Mouse (Mus musculus) left cerebral cortex, postnatal 4 days (tissue): ENCODE results near the gene Cdkal1. TPM values are rescaled to one million over a fixed set of nuclear protein-coding genes. Genes with fewer than 3 reads are reported as not detected.

Source experiments
- DNase-seq: peaks from one replicate; pipeline ENCODE4 v3.0.0-alpha.2; 2022
- intact Hi-C: fragments of 180-260 bp; cut with DNase I; formaldehyde crosslinking; loops from one replicate; pipeline ENCODE4 v1.15.1; 2025
- total RNA-seq, 2 experiments: library from RNA; stranded (reverse); gene quantifications; 2 replicates each; pipeline ENCODE4 v1.2.3; 2021

Gene Cdkal1
- total RNA-seq, 2 experiments from 2014 or later = 18.8 to 22.1 TPM

DNA sequence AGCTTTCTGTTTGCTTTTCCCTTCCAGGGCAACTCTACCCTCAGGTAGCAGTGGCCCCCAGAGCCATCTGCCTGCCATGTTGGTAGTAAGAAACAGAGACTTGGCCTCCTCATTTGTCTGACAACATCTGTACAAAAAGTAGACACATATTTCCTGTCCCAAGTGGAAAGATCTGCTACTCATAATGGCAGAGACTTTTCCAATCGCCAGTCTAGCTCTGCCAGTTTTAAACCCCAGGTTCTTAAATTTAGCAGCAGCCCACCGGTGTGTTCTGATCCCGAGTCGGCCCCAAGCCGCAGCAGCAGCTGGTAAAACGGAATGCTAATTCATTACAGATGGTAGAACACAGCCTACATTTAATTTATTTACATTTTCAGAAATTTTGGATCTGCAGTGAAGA, 251.9 kb downstream of the Cdkal1 start:
- no peak for DNase-seq
- intact Hi-C loops = loop anchor here (5.0 kb wide), 1 partner anchor 646 kb away; no protein-coding TSS in a partner anchor

GRCm38 (mm10) chr13:29601033-29601432, 254.4 kb downstream of the Cdkal1 start:
- DNase-seq = no peak
- intact Hi-C loops = loop anchor here (5.0 kb wide), 1 partner anchor 644 kb away; no protein-coding TSS in a partner anchor

GRCm38 (mm10) chr13:29599646-29600045, 255.8 kb downstream of the Cdkal1 start:
- DNase-seq = no peak
- intact Hi-C loops = loop anchor here (5.0 kb wide), 1 partner anchor 642 kb away; no protein-coding TSS in a partner anchor

GRCm38 (mm10) chr13:29596735-29597134, 258.7 kb downstream of the Cdkal1 start:
- intact Hi-C loops = no loop called here

GRCm38 (mm10) chr13:29593096-29593495, 262.4 kb downstream of the Cdkal1 start:
- intact Hi-C loops = no loop called here

More at GRCm38 (mm10) chr13:29596735-29597134, 258.7 kb downstream of the Cdkal1 start:
- peak; percentile 7 for DNase-seq

DNA sequence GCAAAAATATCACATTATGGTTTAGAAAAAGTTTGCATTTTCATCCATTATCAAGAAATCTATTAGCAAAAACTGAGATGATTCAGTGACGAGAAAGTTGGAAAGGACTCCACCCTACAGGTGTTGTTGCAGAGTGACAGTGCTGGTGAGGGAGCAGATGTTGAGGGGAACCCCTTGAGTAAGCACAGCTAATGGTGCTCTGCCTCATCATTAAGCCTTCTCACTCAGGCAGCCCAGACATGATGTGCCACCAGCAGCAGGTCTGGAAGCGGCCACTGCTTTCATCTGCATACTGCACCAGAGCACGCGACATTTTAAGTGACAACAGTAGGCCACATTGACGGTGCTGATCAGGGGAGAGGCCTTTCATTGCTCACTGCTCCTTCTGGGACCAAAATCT, 264.8 kb downstream of the Cdkal1 start:
- no peak for DNase-seq

More at GRCm38 (mm10) chr13:29593096-29593495, 262.4 kb downstream of the Cdkal1 start:
- DNase-seq = no peak

GRCm38 (mm10) chr13:29590164-29590563, 265.3 kb downstream of the Cdkal1 start:
- intact Hi-C loops = no loop called here
- no peak for DNase-seq

More for the DNA sequence above, 264.8 kb downstream of the Cdkal1 start:
- intact Hi-C loops = no loop called here

DNA sequence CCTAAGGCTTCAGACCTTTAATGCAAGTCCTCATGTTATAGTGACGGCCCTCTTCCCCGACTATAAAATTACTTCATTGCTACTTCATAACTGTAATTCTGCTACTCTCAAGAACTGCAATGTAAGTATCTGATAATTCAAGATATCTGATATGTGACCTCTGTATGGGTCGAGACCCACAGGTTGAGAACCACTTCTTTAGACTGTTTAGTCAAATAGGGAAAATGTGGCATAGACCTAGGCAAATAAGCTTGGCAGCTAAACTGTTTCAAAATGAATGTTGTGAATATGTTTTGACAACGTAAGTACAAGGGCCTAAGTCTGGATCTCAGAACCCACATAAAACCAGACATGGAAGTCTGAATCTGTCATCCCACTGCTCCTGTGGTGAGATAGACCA, 266.8 kb downstream of the Cdkal1 start:
- DNase-seq = no peak
- intact Hi-C loops = no loop called here

DNA sequence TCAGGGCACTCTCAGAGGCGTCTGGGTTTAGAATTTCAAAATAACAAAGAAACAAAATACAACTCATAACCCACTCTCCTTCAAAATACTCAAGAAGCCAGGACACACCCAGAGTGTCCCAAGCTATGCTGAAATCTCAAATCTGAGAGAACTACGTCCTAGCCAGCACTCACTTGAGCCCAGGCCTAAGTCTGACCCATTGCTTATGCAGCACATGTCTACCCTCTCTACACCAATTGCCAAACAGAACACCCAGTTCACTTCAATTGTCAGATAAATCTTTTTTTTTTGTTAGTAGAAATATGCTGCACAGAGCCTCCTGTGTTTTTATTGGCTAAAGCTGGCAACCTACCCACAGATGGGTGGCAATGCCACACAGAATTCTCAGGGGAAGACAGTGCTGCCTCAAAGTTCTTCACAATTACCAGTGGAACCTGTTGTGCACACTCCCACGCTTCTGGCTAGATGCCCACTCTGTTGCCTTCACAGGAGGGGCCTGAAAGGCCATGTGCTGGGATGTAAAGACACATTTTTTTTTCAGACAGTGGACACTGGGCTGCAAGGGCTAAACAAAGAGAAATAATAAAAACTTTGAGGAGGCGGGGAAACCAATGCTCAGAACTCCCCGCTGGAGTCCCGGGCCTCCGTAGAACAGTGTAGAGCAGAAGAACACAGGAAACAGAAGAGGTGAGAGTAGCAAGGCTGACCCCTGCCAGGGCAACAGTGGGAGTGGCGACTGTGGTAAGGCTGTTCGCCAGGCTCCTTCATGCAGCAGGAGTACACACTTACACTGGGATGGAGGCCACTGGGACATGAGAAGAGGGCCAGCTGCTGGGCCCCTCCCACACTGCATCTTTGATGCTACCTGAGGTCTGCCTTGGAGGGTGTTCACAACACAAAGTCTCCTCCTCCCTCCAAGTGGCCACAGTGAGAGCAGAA, 273.4 kb downstream of the Cdkal1 start:
- peak; percentile 61 for DNase-seq

GRCm38 (mm10) chr13:29580780-29581179, 274.7 kb downstream of the Cdkal1 start:
- intact Hi-C loops = no loop called here
- DNase-seq = no peak

More for the DNA sequence above, 273.4 kb downstream of the Cdkal1 start:
- intact Hi-C loops = no loop called here

GRCm38 (mm10) chr13:29580009-29580408, 275.5 kb downstream of the Cdkal1 start:
- no peak for DNase-seq
- intact Hi-C loops = no loop called here

DNA sequence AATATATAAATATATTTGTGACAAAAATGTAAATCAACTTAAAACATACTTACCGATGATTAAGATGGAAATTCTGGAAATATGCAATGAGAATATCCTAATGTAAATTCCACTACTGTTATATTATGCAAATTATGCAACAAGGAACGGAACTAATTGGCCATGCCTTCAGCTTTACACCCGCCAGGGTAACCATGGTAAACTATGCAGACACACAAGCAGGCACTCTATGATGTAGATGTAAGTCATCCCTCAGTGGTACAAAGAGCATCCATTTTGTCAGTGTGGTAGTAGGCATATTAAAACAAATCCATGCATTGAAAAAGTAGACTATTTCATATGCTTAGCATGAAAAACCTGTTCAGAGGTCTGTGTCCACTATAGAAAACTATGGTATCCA, 276.9 kb downstream of the Cdkal1 start:
- intact Hi-C loops = no loop called here
- DNase-seq = no peak

DNA sequence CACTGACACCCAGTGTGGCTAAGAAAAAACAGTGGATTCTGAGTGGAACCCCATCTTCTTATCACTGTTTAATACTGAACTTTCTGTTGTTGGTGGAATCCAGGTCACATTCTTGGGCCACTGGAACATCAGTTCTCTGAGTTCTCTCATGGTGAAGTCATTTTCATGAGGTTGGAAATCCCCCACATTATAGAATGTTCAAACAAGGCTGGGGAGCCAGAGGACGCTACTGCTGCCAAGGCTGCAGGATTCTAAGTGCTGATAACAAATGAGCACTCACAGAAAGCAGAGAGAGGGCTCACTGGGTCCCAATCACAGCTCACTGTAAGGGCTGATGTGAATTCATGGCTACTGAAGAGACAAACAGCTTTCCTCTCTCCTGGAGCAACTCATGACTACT, 280.7 kb downstream of the Cdkal1 start:
- DNase-seq = no peak
- intact Hi-C loops = no loop called here

DNA sequence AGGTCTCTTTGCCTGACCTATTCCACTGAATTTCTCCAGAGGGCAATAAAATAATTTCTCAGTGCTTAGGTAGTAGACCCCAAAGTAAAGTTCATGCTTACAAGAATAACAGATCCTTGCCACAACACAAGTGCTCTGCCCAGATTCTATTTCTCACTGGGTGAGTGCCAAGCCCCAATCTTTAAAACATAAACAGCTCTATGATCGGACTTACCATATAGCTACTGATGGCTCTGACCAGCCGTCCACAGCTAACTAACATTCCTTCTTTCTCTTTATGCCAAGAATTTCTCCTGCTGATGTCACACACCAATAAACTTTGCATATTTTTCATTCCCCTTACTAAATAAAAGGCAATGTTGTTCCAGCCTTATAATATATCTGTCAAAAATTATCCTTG, 283.0 kb downstream of the Cdkal1 start:
- no peak for DNase-seq
- intact Hi-C loops = no loop called here

DNA sequence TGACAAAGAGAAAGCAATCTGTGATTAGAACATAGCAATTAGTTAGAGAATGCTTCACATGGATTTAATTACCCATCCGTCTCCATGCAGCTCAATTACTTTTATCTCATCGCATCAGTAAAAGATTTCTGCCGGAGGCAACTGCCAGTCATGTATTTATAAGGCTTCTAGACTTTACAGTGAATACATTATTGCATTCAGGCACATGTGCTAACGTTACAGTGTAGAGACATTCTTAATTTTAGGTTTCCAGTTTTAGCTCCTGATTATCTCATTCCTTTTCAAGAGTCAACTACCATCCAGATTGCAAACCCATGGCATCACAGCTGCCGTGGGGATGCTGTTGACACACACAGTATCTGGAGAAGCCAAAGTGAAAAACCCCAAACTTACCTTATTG, 289.8 kb downstream of the Cdkal1 start:
- DNase-seq = no peak
- intact Hi-C loops = no loop called here

DNA sequence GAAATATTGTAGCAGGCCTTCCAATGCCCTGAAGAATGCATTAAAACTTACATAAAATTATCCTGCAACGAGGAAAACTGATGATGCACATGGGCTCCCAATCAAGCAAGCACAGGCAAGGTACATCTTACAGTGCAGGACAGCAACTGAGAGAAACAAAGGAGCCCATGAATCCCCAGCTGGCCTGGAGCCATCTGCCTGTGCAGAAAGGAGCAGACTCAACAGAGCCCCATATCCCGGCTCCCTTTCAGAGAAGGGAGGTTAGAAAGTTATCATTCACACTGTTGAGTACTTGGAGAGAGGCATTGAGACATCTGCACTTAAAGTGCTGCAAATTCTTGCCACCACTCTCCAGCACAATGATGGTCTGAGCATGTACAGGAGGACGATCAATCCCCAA, 296.3 kb downstream of the Cdkal1 start:
- intact Hi-C loops = no loop called here
- peak; percentile 36 for DNase-seq

DNA sequence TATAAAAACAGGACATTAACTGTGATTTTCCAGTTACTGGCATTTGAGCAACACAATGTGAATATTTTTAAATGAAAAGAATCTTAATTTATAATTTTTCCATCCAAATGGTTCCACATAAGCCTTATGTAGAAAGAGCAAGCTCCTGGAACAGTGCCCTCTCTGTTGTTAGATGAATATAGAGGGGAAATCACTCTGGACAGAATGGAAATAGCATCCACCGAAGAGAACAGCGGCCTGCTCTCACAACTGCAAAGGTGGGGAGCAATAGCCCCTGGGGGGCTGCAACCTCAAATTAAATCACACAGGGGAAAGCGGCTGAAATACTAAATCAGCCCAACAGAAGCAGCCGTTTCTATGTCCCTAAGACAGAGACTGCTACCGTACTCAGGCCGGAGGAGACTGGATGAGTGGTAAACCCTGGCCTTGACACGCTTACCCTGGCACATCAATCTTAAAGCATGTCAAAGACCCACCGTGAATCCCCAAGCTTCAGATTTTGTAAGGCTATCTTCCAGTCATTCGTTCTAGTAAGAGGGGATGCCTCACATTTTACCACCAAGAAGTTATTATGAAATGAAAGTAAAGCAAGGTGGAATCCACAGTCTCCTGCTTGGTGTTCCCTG, 300.2 kb downstream of the Cdkal1 start:
- no peak for DNase-seq
- intact Hi-C loops = no loop called here

- no peak for DNase-seq
- intact Hi-C loops = no loop called here
Observed at GRCm38 (mm10) chr13:29553792-29554191, 301.7 kb downstream of the Cdkal1 start.

GRCm38 (mm10) chr13:29552322-29552870, 303.1 kb downstream of the Cdkal1 start:
- no peak for DNase-seq
- intact Hi-C loops = no loop called here

DNA sequence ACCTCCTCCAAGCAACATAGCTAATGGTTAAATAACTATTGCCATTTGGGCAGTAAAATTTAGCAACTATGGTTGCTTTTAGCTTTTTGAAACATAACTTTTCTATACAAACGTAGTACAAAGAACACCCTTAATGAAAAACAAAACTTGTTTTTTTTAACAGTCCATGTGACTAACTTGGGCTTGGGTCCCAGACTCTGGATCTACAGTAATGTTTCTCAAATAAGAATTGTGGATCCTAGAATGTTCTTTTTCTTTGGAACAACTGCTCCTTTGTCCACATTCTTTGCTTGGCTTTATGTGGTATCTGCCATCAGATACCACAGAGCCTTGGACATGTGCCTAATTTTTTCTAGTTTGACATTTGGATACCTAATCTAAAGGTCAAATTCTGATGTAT, 304.6 kb downstream of the Cdkal1 start:
- intact Hi-C loops = no loop called here
- no peak for DNase-seq

- no peak for DNase-seq
- intact Hi-C loops = no loop called here
Observed at GRCm38 (mm10) chr13:29550203-29550602, 305.3 kb downstream of the Cdkal1 start.
